Mouse (Mus musculus): ENCODE results near the gene Pgpep1. TPM values are rescaled to one million over a fixed set of nuclear protein-coding genes. Genes with fewer than 3 reads are reported as not detected.

Pgpep1 gene
- polyA plus RNA-seq, 1 experiment: 38.5 TPM

DNA sequence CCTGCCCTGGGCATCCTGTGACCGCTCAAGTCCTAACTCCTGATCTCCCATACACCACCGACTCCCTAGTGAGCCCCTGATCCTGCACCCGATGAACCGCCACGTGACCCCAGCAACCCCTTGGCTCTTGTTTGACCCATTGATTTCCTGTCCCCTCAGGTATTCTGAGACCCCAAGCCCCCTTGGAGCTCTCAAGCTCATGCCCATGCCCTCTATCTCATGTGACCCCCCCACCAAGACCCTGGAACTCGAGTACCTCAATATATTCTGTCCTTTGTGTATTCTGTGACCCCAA lies 52.6 kb downstream of the Pgpep1 start:
- Histone ChIP-seq H3K27me3 (ENCODE audit: control insufficient read depth, insufficient read depth, insufficient read length) (no peaks in the 10 kb centered on the region), H3K4me3 (peak overlapping the region; percentile 37), H3K79me2 (ENCODE audit: control insufficient read depth, insufficient read depth) (peaks cover 6% of the 10 kb centered on the region), H3ac (ENCODE audit: control insufficient read depth, insufficient read length) (peak overlapping the region; percentile 61), H3K36me3 (ENCODE audit: control insufficient read depth, insufficient read depth) (no peaks in the 10 kb centered on the region), H3K4me2 (ENCODE audit: low read depth) (peak overlapping the region; percentile 96)
- TF ChIP-seq MYOD1 (IDR thresholded peaks at IDR 0.05; ENCODE audit: control insufficient read depth in 1 of 3, insufficient read length in 2 of 3, low read depth in 2 of 3) (no peak), USF1 (IDR thresholded peaks at IDR 0.05; ENCODE audit: low read depth) (peak; percentile 28)

DNA sequence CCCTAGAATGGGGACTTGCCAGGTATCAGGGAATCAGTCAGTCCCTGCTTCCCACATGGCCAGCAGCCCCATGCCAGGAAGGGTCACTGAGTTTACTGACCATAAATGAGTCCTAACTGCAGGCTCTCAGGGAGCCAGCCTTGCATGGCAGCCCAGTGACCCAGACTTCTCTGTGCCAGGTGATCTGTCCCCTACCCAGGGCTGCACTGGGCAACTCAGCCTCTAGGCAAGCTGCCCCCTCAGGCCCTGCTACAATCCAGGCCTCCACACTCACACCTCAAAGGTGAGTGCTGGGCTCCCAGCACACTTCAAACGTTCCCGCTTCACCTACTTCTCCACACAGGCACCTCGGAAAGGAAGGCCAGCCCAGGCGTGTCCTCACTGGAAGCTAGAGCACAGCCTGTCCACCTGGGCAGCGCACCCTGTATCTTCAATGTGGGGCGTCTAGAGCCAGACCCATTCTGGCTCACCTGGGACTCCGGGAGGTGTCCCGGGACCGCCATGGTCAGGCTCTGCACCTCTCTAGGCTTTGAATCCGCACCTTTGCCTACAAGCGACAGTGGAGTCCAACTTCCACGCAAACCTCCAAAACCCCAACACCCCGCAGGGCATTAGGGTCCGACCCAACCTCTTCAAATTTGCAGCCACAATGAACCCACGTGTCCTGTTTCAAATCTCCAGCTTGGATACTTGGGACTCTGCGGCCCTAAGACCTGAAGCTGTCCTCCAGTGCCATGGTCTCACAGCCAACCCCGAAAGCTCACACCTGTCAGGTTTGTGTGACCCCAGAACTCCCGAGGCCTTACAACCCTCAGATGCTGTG lies 53.2 kb downstream of the Pgpep1 start:
- no peak overlapping the region for H3ac ChIP-seq (ENCODE audit: control insufficient read depth, insufficient read length)
- no peak for TF ChIP-seq MAX (IDR thresholded peaks at IDR 0.05; ENCODE audit: low read depth)
- TF ChIP-seq TCF3 (IDR thresholded peaks at IDR 0.05; ENCODE audit: insufficient read length, low read depth): no peak
- no peak for TF ChIP-seq POLR2A (IDR thresholded peaks at IDR 0.05; ENCODE audit: insufficient read length, low read depth)
- no peak for TF ChIP-seq POLR2AphosphoS2 (IDR thresholded peaks at IDR 0.05; ENCODE audit: insufficient read length, low read depth)
- TF ChIP-seq MYOD1 (IDR thresholded peaks at IDR 0.05; ENCODE audit: control insufficient read depth in 1 of 3, insufficient read length in 2 of 3, low read depth in 2 of 3): no peak
- TF ChIP-seq MYOG (IDR thresholded peaks at IDR 0.05; ENCODE audit: control insufficient read depth in 1 of 3, insufficient read depth in 1 of 3, insufficient read length in 2 of 3, low read depth in 2 of 3): no peak
- no peak for TF ChIP-seq REST (IDR thresholded peaks at IDR 0.05; ENCODE audit: insufficient read depth, insufficient read length)
- TF ChIP-seq CEBPB (IDR thresholded peaks at IDR 0.05; ENCODE audit: insufficient read depth, poor library complexity, severe bottlenecking): no peak
- no peak for TF ChIP-seq USF1 (IDR thresholded peaks at IDR 0.05; ENCODE audit: low read depth)
- H3K27me3 ChIP-seq (ENCODE audit: control insufficient read depth, insufficient read depth, insufficient read length): no peaks in the 10 kb centered on the region
- peaks cover 6% of the 10 kb centered on the region for H3K79me2 ChIP-seq (ENCODE audit: control insufficient read depth, insufficient read depth)
- peak overlapping the region; percentile 96 for H3K4me2 ChIP-seq (ENCODE audit: low read depth)
- no peaks in the 10 kb centered on the region for H3K36me3 ChIP-seq (ENCODE audit: control insufficient read depth, insufficient read depth)
- peak overlapping the region; percentile 37 for H3K4me3 ChIP-seq

DNA sequence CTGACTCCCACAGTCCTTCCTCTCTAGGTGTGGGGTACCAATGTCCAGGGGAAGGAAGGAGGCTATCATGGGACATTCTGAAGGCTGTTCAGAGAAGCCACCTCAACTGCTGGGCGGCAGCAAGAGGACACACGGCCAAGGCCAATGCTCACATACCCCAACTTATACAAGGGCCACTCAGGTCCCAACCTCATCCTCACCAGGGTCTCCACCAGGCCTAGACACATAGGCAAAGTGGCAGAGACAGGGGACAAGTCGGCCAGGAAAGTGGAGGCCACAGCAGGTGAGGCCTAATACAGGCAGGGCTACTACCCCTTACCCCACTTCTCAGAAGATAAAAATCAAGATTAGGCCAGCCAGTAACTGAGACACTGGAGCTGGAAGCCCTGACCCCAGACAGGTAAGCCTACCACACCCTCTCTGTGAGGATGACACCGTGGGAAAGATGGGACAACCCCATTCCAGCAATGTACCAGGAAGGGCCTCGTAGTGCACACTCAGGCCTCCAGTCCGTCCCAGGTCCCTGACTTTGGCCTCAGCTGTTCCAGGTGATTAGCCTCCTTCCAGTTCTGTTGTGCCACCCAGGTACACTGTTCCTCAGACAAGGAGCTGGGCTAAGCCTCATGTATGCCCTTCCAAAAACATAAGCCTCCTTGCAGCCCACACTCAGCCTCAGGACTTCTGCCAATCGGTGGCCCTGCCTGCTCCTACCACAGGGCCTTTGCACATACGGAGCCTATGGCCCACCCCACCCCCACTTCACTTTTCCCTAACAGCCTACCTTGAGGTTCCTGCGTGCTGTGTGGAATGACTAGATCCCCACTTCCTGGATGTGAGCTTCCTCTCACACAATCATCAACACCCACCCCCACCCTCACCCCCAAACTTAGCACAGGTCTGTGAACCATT lies 54.1 kb downstream of the Pgpep1 start:
- peaks cover 6% of the 10 kb centered on the region for H3K79me2 ChIP-seq (ENCODE audit: control insufficient read depth, insufficient read depth)
- no peaks in the 10 kb centered on the region for H3K36me3 ChIP-seq (ENCODE audit: control insufficient read depth, insufficient read depth)
- TF ChIP-seq TCF3 (IDR thresholded peaks at IDR 0.05; ENCODE audit: insufficient read length, low read depth): no peak
- TF ChIP-seq REST (IDR thresholded peaks at IDR 0.05; ENCODE audit: insufficient read depth, insufficient read length): no peak
- TF ChIP-seq MYOG (IDR thresholded peaks at IDR 0.05; ENCODE audit: control insufficient read depth in 1 of 3, insufficient read depth in 1 of 3, insufficient read length in 2 of 3, low read depth in 2 of 3): no peak
- no peak for TF ChIP-seq MYOD1 (IDR thresholded peaks at IDR 0.05; ENCODE audit: control insufficient read depth in 1 of 3, insufficient read length in 2 of 3, low read depth in 2 of 3)
- no peak for TF ChIP-seq CEBPB (IDR thresholded peaks at IDR 0.05; ENCODE audit: insufficient read depth, poor library complexity, severe bottlenecking)
- no peak for TF ChIP-seq E2F4 (IDR thresholded peaks at IDR 0.05; ENCODE audit: insufficient read depth)
- no peak for TF ChIP-seq SRF (IDR thresholded peaks at IDR 0.05; ENCODE audit: control insufficient read depth, insufficient read length, low read depth)
- TF ChIP-seq POLR2AphosphoS2 (IDR thresholded peaks at IDR 0.05; ENCODE audit: insufficient read length, low read depth): no peak
- no peak for TF ChIP-seq USF1 (IDR thresholded peaks at IDR 0.05; ENCODE audit: low read depth)
- no peak for TF ChIP-seq POLR2A (IDR thresholded peaks at IDR 0.05; ENCODE audit: insufficient read length, low read depth)
- TF ChIP-seq MAX (IDR thresholded peaks at IDR 0.05; ENCODE audit: low read depth): no peak
- TF ChIP-seq TCF12 (IDR thresholded peaks at IDR 0.05; ENCODE audit: insufficient read depth, poor library complexity, severe bottlenecking): no peak
- no peak overlapping the region for H3K4me2 ChIP-seq (ENCODE audit: low read depth)
- no peak overlapping the region for H3K4me3 ChIP-seq
- no peak overlapping the region for H3ac ChIP-seq (ENCODE audit: control insufficient read depth, insufficient read length)
- no peaks in the 10 kb centered on the region for H3K27me3 ChIP-seq (ENCODE audit: control insufficient read depth, insufficient read depth, insufficient read length)

DNA sequence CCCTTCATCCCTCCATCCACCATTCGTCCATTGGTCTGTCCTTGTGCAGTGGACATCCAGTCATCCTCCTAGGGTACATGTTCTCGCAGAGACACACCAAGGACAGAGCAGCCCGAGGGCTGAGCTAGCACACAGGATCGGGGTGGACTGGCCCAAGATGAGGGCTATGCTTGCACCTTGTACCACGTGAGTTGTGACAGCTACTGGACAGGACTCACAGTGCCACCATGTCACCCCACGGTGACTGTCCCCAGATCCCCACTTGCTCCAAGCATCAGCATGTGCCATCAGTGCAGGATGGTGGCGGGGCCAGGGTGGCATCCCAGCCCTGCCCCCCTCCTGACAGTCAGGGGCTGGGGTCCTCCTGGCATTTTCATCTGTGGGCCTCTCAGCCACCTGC lies 55.6 kb downstream of the Pgpep1 start:
- Histone ChIP-seq H3ac (ENCODE audit: control insufficient read depth, insufficient read length) (no peak overlapping the region), H3K79me2 (ENCODE audit: control insufficient read depth, insufficient read depth) (peaks cover 6% of the 10 kb centered on the region), H3K36me3 (ENCODE audit: control insufficient read depth, insufficient read depth) (no peaks in the 10 kb centered on the region), H3K4me3 (no peak overlapping the region), H3K27me3 (ENCODE audit: control insufficient read depth, insufficient read depth, insufficient read length) (no peaks in the 10 kb centered on the region), H3K4me2 (ENCODE audit: low read depth) (no peak overlapping the region)
- TF ChIP-seq TCF12 (IDR thresholded peaks at IDR 0.05; ENCODE audit: insufficient read depth, poor library complexity, severe bottlenecking) (no peak), E2F4 (IDR thresholded peaks at IDR 0.05; ENCODE audit: insufficient read depth) (no peak), MYOD1 (IDR thresholded peaks at IDR 0.05; ENCODE audit: control insufficient read depth in 1 of 3, insufficient read length in 2 of 3, low read depth in 2 of 3) (no peak), POLR2A (IDR thresholded peaks at IDR 0.05; ENCODE audit: insufficient read length, low read depth) (no peak), POLR2AphosphoS2 (IDR thresholded peaks at IDR 0.05; ENCODE audit: insufficient read length, low read depth) (no peak), TCF3 (IDR thresholded peaks at IDR 0.05; ENCODE audit: insufficient read length, low read depth) (no peak), USF1 (IDR thresholded peaks at IDR 0.05; ENCODE audit: low read depth) (no peak)

Measured in myocyte (in vitro differentiated cells).